Mouse (Mus musculus) lung, postnatal 0 days (tissue): ENCODE data around the gene C1qtnf1.

ENCODE experiments used
- CTCF ChIP-seq: IDR thresholded peaks from 2 replicates; pipeline ENCODE4 v1.5.1; 2016; ENCODE audit warnings: antibody characterized with exemption, mild to moderate bottlenecking
- EP300 ChIP-seq: IDR thresholded peaks from 2 replicates; pipeline ENCODE4 v1.6.1; 2016; ENCODE audit warnings: antibody characterized with exemption, mild to moderate bottlenecking, control low read depth

GRCm38 (mm10) chr11:118409106-118410072 is 18.6 kb upstream of the C1qtnf1 start:
- TF ChIP-seq CTCF = no peak
- no peak for TF ChIP-seq EP300
